Mouse (Mus musculus) olfactory bulb, adult 2 months (tissue): Measurements from ENCODE around the gene Tnc.

ENCODE experiments used
- CTCF ChIP-seq: fragments of 200-500 bp; IDR thresholded peaks from 2 replicates; pipeline ENCODE4 v1.5.1; 2012; ENCODE audit warnings: low read depth, mild to moderate bottlenecking, low read length, moderate library complexity; ENCODE audit not compliant: insufficient read depth
- POLR2A ChIP-seq: fragments of 200-500 bp; IDR thresholded peaks from 2 replicates; pipeline ENCODE4 v1.6.1; 2012; ENCODE audit warnings: mild to moderate bottlenecking, low read depth, low read length, moderate library complexity; ENCODE audit not compliant: insufficient read depth

DNA sequence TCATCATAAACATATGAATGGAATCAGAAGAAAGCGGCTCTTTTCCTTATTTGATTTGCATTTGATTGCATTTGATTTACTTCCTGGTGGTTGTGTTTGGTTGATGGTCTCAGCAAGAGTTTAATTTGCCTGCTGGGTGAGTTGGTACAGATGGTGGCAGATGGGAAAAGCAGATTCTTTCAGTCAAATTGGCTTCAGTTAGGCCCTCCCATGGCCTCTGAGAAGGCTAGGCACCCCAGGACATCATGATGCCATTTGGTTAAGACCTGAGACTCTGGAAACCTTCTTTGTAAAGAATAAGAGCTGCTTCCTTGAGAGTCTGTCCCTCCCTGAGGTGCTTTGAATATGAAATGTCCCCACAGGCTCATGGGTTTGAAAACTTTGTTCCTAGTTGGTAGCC lies 75.1 kb downstream of the Tnc start:
- TF ChIP-seq CTCF, result no peak
- no peak for TF ChIP-seq POLR2A
